Mouse (Mus musculus) gonadal fat pad, adult 2 months (tissue): ENCODE data around the gene Plscr4. TPM values are rescaled to one million over a fixed set of nuclear protein-coding genes. Genes with fewer than 3 reads are reported as not detected.

ENCODE experiments used
- DNase-seq: peaks from one replicate; pipeline ENCODE4 v3.0.0-alpha.2; 2012; ENCODE audit warnings: low read depth
- polyA plus RNA-seq: library from polyadenylated mRNA; depleted of rRNA; stranded (reverse); fragments of >200 nt; gene quantifications from 2 replicates; pipeline ENCODE4 v1.2.3, GENCODE M21; 2012; rRNA removed

Plscr4 gene
- polyA plus RNA-seq, 1 experiment = 8.9 TPM

GRCm38 (mm10) chr9:92511696-92512095 lies 54.5 kb downstream of the Plscr4 start:
- DNase-seq = no peak

DNA sequence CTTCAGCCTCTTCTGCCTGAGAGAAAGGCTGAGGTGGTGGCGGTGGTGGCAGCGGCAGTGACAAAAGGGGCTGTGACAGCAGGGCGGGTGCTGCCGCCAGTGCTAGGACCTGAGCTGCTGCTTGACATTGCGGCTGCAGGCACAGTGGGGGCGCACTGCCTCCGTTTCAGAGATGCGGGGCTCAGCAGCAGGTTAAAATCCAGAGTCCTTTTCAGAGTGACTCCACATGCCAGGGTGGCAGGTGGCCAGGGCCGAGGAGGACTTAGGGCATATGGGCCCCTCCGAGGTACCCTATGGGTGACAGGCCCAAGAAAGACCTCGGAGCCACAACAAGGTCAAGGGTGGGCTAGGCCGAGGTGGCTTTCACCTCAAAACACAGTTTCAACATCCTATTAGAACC lies 59.9 kb downstream of the Plscr4 start:
- DNase-seq = no peak

DNA sequence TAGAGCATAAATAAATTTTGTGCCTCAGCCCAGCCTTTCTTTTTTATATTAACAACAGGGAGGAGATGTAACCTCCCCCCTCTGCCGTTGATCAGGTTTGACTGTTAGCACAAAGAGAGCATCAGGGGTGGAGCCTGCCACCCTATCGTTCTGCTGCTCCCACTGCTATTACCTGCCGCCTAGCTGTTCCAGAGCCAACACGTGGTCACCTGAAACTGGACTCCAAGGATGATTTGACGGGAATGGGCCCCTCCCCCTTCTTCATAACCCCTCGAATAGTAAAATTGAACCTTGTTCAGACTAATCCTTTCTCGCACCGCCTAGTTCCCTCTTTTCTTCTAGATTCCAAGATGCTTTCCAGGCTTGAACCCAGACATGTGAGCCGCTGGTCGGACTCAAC lies 63.6 kb downstream of the Plscr4 start:
- no peak for DNase-seq

GRCm38 (mm10) chr9:92524506-92524905 lies 67.3 kb downstream of the Plscr4 start:
- no peak for DNase-seq

DNA sequence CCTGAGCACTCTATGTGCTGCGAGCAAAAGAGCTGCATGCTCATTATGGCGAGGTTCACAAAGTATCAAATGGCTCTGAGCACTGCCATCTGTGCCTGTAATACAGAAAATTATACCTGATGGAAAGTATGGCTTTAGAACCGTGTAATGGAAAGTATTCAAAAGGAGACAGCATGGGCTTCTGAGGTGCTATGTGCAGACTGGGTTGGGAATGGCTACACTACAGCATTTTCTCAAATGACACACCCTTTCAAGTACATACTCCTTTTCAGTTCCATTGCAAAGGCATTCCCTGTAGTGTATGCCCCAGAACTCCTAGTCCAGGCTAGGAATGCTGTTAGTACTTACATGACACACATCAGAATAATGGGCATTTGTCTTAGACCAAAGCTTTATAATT lies 72.9 kb downstream of the Plscr4 start:
- DNase-seq = no peak

DNA sequence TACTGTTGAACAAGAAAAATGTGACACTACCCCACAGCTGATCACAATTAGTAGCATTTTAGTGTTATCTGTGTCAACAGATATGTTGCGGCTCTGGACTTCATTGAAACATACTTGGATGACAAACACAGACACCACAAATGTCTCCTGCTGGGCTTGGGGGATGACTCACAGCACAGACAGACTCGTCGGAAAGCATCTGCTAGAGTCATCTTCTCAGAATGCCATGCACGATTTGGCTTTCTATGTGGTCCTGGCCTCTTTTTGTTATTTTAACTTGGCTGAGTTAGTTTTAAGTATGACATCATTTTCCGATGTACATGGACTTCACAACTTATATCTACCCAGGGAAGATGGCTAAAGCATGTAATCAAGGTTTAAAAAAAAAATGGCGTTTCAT lies 80.6 kb downstream of the Plscr4 start:
- DNase-seq = no peak

DNA sequence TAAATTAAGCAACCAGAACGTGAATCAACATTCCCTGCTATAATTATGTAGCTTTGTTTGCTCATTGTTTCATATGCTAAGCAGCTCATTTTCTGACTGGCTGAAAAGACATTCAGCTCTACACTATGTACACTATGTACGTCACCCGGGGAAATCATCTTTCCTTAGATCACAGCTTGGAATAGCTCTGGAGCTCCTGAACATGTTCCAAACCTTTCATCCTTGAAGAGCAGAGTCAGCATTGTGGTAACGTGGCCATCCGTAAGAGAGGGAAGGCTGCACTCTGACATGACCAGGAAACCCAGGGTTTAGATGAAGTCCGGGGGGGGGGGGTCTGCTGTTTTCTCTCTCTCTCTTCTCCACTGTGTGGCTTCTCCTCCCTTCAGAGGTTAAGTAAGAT lies 81.0 kb downstream of the Plscr4 start:
- DNase-seq = no peak

Other genes with a start within 250 kb of the Plscr4 start
- gene Plscr1, start 207.6 kb upstream of the Plscr4 start, polyA plus RNA-seq = 4.5 and 5.2 TPM in 2 replicates
- gene Plscr2, start 181.8 kb upstream of the Plscr4 start, polyA plus RNA-seq = 5.8 and 6.6 TPM in 2 replicates
- gene 1700057G04Rik, start 148.0 kb upstream of the Plscr4 start, polyA plus RNA-seq = 0.24 and 0.53 TPM in 2 replicates
- gene Plod2, start 84.8 kb downstream of the Plscr4 start, polyA plus RNA-seq = 3.8 and 4.1 TPM in 2 replicates